Mouse (Mus musculus): ENCODE measurements around the gene Stam. TPM values are rescaled to one million over a fixed set of nuclear protein-coding genes. Genes with fewer than 3 reads are reported as not detected.

Stam gene
- 10 to 100 TPM; 32.6 to 35.1 TPM for polyA plus RNA-seq (2017; shearing (Covaris generic))

DNA sequence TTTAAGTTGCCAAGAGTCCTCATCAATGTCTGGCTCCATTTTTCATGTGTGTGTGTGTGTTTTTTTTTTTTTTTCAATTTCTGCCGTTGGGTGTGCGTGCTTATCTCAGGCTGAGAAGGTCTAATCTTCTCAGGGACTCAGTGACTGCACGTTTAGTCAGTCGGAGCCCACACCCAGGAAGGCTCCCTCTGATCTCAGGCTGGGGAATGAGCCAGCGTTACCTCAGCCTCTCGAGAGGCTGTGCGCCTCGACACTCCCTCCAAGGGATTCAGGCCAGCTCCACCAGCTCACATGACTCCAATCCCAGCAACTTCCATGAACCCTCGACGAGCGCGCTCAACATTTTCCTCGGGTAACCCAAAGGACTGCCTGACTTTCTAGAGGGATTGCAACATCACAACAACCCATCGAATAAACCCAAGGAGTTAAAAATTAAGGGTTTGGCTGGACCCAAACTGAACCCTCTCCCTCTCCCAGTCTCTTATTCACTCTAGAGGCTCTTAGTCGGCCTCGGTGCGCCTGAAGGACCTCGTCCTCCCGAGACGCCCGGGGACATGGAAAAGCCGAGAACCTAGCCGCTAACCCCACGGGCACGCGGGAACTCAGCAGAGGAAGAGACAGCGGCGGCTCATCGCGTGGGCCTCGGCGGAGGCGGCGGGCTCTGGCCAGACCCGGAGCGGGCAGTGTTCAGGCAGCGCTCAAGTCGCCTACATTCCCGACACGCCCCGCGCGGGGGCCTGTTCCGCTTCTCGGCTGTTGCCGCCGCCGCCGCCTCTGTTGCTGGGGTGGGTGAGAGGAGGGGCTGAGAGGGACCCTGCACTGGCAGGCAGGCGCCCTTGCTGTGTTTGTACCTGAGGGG is at the start of gene Stam:
Stam (plus strand) TSS at position 737 of the 859 bp plus-strand sequence.

GRCm38 (mm10) chr2:14055566-14056331 is 18.1 kb upstream of the Stam start, which contains the start of gene Hacd1:
Gene Hacd1 (minus strand): TSS chr2:14056135.

GRCm38 (mm10) chr2:14174334-14174733 is 100.4 kb downstream of the Stam start, which contains the start of gene Tmem236:
Gene Tmem236 (plus strand): TSS chr2:14174523.

Other genes with a start within 250 kb of the Stam start
- under 1 TPM in 1 of 2 experiments, not detected in 1; 0.68 TPM for gene Hacd1, start 18.0 kb upstream of the Stam start, polyA plus RNA-seq (2017; shearing (Covaris generic))
- not detected for gene Tmem236, start 100.4 kb downstream of the Stam start, polyA plus RNA-seq (2017; shearing (Covaris generic))
- 1 to 10 TPM; 1.4 to 5.0 TPM for gene Mrc1, start 155.3 kb downstream of the Stam start, polyA plus RNA-seq (2017; shearing (Covaris generic))